Mouse (Mus musculus) heart, postnatal 0 days (tissue): ENCODE data around the gene Magi3.

Source experiments
- CTCF ChIP-seq: IDR thresholded peaks from 2 replicates; pipeline ENCODE4 v1.5.1; 2016; ENCODE audit warnings: antibody characterized with exemption, control low read depth, low read depth
- EP300 ChIP-seq: IDR thresholded peaks from 2 replicates; pipeline ENCODE4 v1.6.1; 2016; ENCODE audit warnings: antibody characterized with exemption, low read depth

GRCm38 (mm10) chr3:104006896-104007466 is 213.2 kb downstream of the Magi3 start:
- TF ChIP-seq CTCF (no peak), EP300 (no peak)
